Mouse (Mus musculus) heart, postnatal 0 days (tissue): ENCODE results near the gene Clip3. TPM values are rescaled to one million over a fixed set of nuclear protein-coding genes. Genes with fewer than 3 reads are reported as not detected.
A peak's percentile ranks its signal among the peaks of the same experiment; 100 is the strongest.

Experiments used
- ATAC-seq: fragments of 200-750 bp; cut with Nextera tagmentation; 2 replicates; pipeline ENCODE4 v1.8.0; 2017; ENCODE audit warnings: low read depth, moderate number of reproducible peaks, moderate library complexity; ENCODE audit not compliant: insufficient read depth
- DNase-seq: peaks from one replicate; pipeline ENCODE4 v3.0.0-alpha.2; 2016; ENCODE audit warnings: low spot score
- H3K27ac ChIP-seq: fragments of 300-500 bp; sonication (generic); 2 replicates; pipeline ENCODE4 v1.5.1; 2014; ENCODE audit warnings: low read depth, mild to moderate bottlenecking
- H3K27me3 ChIP-seq: fragments of 300-500 bp; sonication (generic); 2 replicates; pipeline ENCODE4 v1.6.1; 2014; ENCODE audit warnings: low read length, mixed read lengths; ENCODE audit not compliant: control insufficient read depth, insufficient read depth
- H3K36me3 ChIP-seq: fragments of 300-500 bp; sonication (generic); replicated peaks from 2 replicates; pipeline ENCODE4 v1.6.1; 2014; ENCODE audit warnings: low read length, mixed read lengths; ENCODE audit not compliant: control insufficient read depth, insufficient read depth
- H3K4me1 ChIP-seq: fragments of 300-500 bp; sonication (generic); 2 replicates; pipeline ENCODE4 v1.6.1; 2014; ENCODE audit warnings: antibody characterized with exemption; ENCODE audit not compliant: control insufficient read depth, insufficient read depth
- H3K4me2 ChIP-seq: fragments of 300-500 bp; sonication (generic); 2 replicates; pipeline ENCODE4 v1.6.1; 2014; ENCODE audit warnings: low read depth, mild to moderate bottlenecking, low read length, moderate library complexity
- H3K4me3 ChIP-seq: fragments of 300-500 bp; sonication (generic); 2 replicates; pipeline ENCODE4 v1.5.1; 2014; ENCODE audit warnings: low read depth, low read length
- H3K9ac ChIP-seq: fragments of 300-500 bp; sonication (generic); replicated peaks from 2 replicates; pipeline ENCODE4 v1.6.1; 2014; ENCODE audit warnings: low read depth, low read length, mixed read lengths
- H3K9me3 ChIP-seq: fragments of 300-500 bp; sonication (generic); replicated peaks from 2 replicates; pipeline ENCODE4 v1.6.1; 2016; ENCODE audit warnings: low read length; ENCODE audit not compliant: control insufficient read depth
- CTCF ChIP-seq: IDR thresholded peaks from 2 replicates; pipeline ENCODE4 v1.5.1; 2016; ENCODE audit warnings: antibody characterized with exemption, control low read depth, low read depth
- EP300 ChIP-seq: IDR thresholded peaks from 2 replicates; pipeline ENCODE4 v1.6.1; 2016; ENCODE audit warnings: antibody characterized with exemption, low read depth
- WGBS: fragments of 180-500 bp; shearing (Covaris S2); extraction: QIAGEN DNeasy Blood & Tissue Kit; methylation state at CpG from one replicate; pipeline ENCODE4 v1.1.7; 2014; 5-methylcytosine and 5-hydroxymethylcytosine counted together
- polyA plus RNA-seq: library from polyadenylated mRNA; unstranded; fragments of >200 nt; fragmentation: Nextera tagmentation; extraction: Ambion mirVana; gene quantifications from 2 replicates; pipeline ENCODE4 v1.2.1, GENCODE M21; 2015
- total RNA-seq: library from RNA; depleted of rRNA; stranded (reverse); fragments of >200 nt; gene quantifications from 2 replicates; pipeline ENCODE4 v1.2.3, GENCODE M21; 2014; ENCODE audit warnings: low replicate concordance

The Clip3 gene
- total and polyA plus RNA-seq, 2 experiments from 2014 or later: 3.1 to 22.4 TPM

DNA sequence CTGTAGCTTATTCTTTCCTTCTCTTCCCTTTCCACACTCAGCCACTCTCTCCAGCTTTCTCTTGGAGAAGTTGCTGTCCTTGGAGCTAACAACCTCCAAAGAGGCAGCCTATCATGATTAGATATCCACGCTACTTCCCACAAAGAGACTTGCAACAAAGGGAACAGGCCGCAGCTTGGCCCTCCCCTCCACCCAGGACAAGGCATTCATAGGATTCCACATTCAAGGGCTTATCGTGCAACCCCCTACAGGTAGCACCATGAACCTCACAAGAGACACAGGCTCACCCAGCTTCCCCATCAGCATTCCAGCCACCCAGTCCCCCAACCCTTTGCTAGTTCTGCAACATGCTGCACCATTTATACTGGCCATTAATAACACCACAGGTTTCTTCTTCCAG, 24.7 kb upstream of the Clip3 start:
- 37% methylated on average over 3 of the region's 3 CpGs for WGBS
- Histone ChIP-seq H3K4me2 (no peak overlapping the region), H3K9me3 (no peaks in the 10 kb centered on the region), H3K4me3 (no peak overlapping the region), H3K27ac (no peak overlapping the region), H3K4me1 (no peaks in the 10 kb centered on the region), H3K27me3 (no peaks in the 10 kb centered on the region), H3K36me3 (peaks cover 33% of the 10 kb centered on the region; the same call in 1 of the 2 replicates), H3K9ac (no peak overlapping the region)
- DNase-seq: no peak
- TF ChIP-seq CTCF (no peak), EP300 (no peak)
- no peak for ATAC-seq

DNA sequence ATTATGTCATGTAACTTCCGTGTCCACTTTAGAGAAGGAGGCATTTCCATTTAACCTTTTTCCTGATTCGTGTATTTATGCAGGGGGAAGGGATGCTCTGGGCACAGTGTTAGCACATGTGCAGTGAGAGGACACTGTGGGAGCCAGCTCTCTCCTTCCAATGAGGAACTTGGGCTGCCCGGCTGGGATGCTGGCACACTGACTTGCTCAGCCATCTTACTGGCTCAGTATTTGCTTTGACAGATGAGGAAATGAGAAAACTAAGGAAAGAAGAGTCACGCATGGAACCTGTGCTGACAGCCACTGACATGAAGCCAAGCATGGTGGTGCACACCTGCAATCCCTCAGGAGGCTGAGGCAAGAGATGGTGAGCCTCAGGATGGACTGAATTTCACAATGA, 21.9 kb upstream of the Clip3 start:
- Histone ChIP-seq H3K27ac (no peak overlapping the region), H3K9me3 (no peaks in the 10 kb centered on the region), H3K4me2 (no peak overlapping the region), H3K27me3 (no peaks in the 10 kb centered on the region), H3K9ac (no peak overlapping the region), H3K36me3 (peaks cover 18% of the 10 kb centered on the region; the same call in 1 of the 2 replicates), H3K4me1 (no peaks in the 10 kb centered on the region), H3K4me3 (no peak overlapping the region)
- DNase-seq (no peak), ATAC-seq (no peak)
- TF ChIP-seq CTCF (no peak), EP300 (no peak)
- WGBS: 86% methylated on average over 4 of the region's 4 CpGs

DNA sequence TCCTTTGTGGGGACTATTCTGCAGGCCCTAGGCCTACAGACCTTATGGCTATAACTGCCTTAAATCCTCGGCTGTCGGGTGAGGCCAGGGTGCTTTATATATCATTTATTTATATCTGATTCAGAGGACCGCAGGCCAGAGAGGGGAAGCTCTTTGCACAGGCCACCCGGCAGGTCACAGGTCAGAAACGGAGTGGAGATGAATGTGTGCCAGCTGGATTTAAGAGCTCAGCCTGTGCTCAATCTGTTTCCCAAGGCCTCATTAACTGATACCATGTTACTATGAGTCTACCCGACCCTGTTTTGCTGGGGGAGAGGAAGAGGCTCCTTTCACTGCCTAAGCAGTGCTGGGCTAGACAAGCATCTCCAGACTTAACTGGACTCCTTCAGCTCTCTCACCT, 17.1 kb upstream of the Clip3 start:
- Histone ChIP-seq H3K36me3 (0 out of 2 replicates have a peak, but pooled peaks cover 5% of the 10 kb centered on the region), H3K27me3 (no peaks in the 10 kb centered on the region), H3K4me2 (no peak overlapping the region), H3K4me1 (peaks cover 2% of the 10 kb centered on the region), H3K9ac (no peak overlapping the region), H3K27ac (no peak overlapping the region), H3K4me3 (no peak overlapping the region), H3K9me3 (no peaks in the 10 kb centered on the region)
- TF ChIP-seq EP300 (no peak), CTCF (no peak)
- WGBS: 68% methylated on average over 6 of the region's 6 CpGs
- no peak for DNase-seq
- no peak for ATAC-seq

DNA sequence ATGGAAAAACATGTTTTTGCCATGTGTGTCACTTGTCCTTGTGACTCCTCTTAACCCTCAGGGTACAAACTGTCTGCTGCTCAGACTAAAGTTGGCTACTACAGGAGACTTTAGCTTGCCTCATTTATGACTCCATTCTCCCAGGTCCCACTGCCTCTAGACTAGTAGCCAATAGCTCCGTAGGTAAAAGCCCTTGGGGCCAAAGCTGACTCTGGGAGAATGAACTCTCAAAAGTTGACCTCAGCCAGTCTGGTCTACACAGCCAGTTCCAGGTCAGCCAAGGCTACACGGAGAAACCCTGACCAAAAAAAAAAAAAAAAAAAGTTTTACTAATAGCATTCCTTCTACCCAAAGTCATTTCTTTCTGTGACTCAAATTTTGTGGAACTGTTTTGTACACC, 12.6 kb upstream of the Clip3 start:
- Histone ChIP-seq H3K4me3 (no peak overlapping the region), H3K4me2 (peak overlapping the region; percentile 82; the same call in 1 of the 2 replicates), H3K9me3 (no peaks in the 10 kb centered on the region), H3K27me3 (no peaks in the 10 kb centered on the region), H3K27ac (no peak overlapping the region), H3K36me3 (no peaks in the 10 kb centered on the region), H3K9ac (0 out of 2 replicates have a peak overlapping the region, but pooled peaks have one; percentile 19), H3K4me1 (peaks cover 5% of the 10 kb centered on the region)
- no peak for TF ChIP-seq CTCF
- no peak for TF ChIP-seq EP300
- 52% methylated on average over 2 of the region's 2 CpGs for WGBS
- ATAC-seq (no peak), DNase-seq (no peak)

DNA sequence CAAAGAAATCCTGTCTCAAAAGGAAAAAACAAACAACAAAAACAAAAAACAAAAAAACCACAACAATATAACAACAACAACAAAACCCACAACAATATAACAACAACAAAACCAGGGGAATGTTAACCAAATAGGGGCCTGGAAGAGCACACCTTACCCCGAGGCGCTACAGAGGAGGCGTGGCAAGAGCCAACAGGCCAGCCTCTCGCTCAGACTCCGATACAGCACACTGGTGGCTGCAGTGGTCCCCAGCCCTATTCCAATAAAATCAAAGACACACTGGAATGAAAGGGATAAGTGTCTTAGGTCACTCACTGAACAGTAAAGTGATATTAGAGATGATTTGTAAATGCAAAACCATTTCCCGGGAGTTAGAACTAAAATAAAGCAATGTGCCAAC, 12.0 kb upstream of the Clip3 start:
- Histone ChIP-seq H3K4me2 (peak overlapping the region; percentile 82), H3K4me3 (peak overlapping the region; percentile 77), H3K9ac (peak overlapping the region; percentile 51; the same call in 1 of the 2 replicates), H3K27ac (peak overlapping the region; percentile 98; the same call in 1 of the 2 replicates), H3K27me3 (no peaks in the 10 kb centered on the region), H3K9me3 (no peaks in the 10 kb centered on the region), H3K36me3 (no peaks in the 10 kb centered on the region), H3K4me1 (peaks cover 5% of the 10 kb centered on the region)
- under 1% methylated on average over 6 of the region's 6 CpGs for WGBS
- DNase-seq (peak; percentile 16), ATAC-seq (no peak)
- no peak for TF ChIP-seq EP300
- no peak for TF ChIP-seq CTCF
